ENCODE assay signal across 1 mouse cellular context in the genomic region with DNA sequence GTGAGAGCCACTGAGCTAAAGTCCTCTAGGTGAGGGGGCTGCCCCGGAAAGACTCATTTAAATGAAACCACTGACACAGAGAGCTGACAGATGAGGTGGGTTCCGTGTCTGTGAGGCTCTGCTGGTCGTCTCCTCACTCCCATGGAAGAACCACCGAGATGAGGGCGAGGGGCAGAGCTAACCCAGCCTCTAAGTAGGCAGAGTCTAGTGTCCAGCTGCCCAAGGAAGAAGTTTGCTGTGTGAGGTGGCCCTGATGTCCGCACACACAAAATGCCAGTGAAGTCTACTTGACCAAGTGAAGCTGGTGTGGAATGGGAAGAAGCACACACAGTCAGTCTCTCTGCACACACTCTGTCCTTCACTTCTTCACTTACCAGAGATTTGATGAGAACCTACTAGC.
TF ChIP-seq lines count a peak whose summit lies in the region.

No protein-coding gene starts in this region.

TF ChIP-seq in CH12.LX, 34 proteins besides CTCF, POLR2A, EP300 and RAD21:
- TF ChIP-seq SMC3 (IDR thresholded peaks at IDR 0.05; ENCODE audit: low read depth, low read length) (no peak), ZKSCAN1 (IDR thresholded peaks at IDR 0.05; ENCODE audit: borderline replicate concordance, low read depth, low read length) (0 out of 2 replicates have a peak, but pooled peaks have one; percentile 15)
